Mouse (Mus musculus): ENCODE results near the gene Gm6377.
A peak's percentile ranks its signal among the peaks of the same experiment; 100 is the strongest.

Gm6377 gene

DNA sequence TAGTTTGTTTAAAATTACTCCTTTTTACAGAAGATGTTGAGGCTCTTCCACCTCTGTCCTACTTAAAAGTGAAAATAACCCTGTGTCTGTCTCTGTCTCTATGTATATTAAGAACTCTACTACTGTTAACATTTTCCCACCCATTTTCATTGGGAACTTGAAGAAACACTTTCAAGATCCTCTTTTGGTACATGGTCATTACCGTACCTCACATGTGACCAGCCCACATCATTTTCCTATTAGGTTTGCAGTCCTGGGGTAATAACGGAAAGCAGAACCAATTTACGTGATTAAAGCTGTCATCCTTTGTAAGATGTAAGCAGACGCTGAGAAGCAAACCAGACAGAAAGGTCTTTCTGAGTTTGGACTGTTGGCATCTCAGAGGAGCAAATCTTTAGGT, at the start of gene Gm6377:
Gene Gm6377, plus strand, starts transcription at position 289 of the 400 bp plus-strand sequence.
- DNase-seq (ENCODE audit: low spot score), result no peak

DNA sequence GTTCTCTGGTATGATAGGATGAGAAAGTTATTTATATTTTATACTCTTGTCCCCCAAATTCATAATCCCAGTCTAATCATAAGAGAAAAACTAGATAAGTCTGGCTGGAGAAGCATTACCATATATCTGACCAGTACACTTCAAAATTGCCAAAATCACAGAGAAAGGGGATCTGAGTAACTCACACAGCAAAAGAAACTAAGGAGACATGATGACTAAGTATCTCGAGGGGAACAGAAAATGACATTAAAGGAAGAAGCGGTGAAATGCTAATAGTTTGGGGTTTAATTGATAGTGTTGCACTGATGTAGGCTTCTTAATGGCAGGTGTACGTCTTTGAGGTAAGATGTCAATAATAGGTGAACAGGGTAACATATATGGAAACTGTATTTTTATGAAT, 49.4 kb upstream of the Gm6377 start:
- no peak for DNase-seq (ENCODE audit: low spot score)

DNA sequence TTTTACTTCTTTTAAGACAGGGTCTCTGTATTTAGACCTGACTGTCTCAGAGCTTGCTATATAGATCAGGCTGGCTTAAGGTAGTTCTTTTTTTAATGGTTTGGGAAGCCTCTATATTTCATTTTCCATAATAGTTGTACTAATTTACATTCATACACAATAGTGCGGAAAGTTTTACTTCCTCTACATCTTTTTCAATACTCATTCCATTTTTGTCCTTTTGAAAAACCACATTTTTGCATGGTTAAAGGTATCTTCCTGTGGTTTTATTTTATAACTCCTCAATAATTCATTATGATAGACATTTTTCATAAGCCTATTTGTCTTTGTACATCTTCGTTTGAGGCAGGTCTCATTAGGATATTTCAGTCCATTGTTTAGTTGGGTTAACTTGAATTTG, 45.3 kb upstream of the Gm6377 start:
- DNase-seq (ENCODE audit: low spot score), result no peak

DNA sequence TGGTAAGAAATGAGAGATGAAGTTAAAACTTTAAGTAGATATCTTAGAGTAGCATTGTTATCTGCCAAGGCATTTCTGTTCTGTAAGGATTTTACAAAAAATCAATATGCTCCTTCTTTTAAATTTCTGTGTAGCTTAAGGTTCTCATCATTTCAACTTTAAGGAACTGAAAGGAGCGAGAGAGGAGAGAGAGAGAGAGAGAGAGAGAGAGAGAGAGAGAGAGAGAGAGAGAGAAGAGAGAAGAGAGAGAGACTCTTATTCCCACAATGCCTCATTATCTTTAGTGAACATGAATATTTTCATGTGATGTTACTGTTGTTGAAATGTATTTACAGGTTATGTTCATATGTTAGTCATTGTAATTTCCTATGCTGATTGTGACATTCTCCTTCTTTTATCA, 36.2 kb upstream of the Gm6377 start:
- DNase-seq (ENCODE audit: low spot score), result no peak

DNA sequence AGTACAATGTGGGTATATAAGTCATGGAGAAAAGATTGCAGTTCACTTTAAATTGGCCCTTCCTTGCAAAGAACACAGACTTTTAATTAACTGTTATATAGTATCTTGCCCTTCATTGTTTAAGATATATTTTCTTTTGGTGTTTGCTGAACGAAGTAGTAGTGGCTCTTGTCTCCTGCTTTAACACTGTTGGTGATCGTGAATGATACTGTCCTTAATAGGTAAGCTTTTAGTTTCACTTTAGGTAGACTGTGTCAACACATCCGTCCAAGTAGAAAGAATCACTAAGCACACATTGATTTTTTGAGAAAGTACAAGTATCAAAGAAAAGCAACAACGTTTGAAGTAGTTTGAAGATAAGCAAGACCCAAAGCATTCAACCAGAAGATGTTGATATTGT, 35.7 kb upstream of the Gm6377 start:
- no peak for DNase-seq (ENCODE audit: low spot score)

DNA sequence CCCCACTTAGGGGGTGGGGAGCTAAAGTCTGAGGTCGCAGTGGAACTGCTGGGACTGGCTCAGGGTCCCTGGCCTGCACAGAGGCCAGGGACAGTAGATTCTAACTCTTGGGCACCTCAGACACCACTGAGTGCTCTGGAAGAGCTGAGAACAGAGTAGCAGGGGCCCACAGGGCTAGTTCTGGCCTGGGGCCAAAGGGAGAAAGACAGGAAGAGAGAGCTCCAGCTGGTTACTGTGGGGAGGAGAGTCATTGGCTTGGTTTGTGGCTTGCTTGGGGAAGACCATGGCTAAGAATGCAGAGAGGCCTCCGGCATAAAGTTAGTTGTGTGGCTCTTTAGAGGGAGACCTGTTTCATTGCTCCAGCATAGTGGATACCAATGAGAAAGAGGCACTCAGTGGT, 21.5 kb upstream of the Gm6377 start:
- no peak for DNase-seq (ENCODE audit: low spot score)

DNA sequence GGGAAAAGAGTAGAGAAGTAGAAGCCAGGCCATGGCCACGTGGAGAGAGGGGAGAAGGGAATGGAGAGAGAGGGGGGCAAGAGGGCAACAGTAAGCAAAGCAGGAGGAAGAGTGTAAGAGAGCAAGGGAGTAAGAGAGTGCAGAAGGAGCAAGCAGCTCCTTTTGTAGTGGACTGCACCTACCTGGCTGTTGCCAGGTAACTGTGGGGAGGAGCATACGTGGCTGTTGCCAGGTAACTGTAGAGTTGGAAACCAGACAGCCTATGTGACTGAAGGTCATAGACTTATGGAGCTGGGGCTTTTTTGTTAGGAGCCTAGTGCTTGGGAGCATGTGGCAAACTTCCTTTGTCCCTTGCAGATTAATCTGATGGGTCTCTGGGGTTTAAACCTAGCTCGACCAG, 21.1 kb upstream of the Gm6377 start:
- no peak for DNase-seq (ENCODE audit: low spot score)

DNA sequence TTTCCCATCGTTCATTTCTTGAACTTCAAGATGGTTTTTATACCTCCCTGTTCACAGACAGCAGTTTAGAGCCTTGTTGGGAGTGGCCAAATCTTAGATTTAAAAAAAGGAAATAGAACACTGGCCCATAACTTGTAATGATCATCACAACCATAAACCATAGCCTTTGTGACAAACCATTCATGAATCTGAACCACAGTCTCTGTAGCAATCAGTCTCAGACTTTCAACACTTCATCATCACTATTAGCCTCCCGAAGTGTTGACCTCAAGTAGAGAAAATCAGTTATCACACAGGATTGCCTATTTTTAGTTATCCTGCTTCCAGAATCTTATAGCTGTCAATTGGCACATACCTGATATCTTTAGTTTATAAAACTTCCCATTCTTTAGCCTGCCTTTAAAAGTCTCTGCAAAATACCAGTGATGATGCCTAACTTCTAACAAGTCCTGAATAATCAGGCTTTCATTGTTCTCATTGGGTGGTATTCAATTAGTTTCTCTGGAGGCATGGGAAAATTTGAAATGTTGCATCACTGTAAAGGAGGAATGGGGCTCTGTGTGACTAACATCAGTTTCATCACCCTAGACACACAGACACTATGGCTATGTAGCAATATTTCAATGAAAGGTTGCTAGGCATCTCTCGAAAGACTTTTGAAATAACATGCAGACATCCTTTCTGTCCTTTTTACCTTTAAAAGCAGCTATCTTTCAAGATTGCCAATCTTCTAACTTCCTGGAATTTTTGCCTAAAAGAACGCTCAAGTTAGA, 11.7 kb upstream of the Gm6377 start:
- DNase-seq (ENCODE audit: low spot score), result no peak

DNA sequence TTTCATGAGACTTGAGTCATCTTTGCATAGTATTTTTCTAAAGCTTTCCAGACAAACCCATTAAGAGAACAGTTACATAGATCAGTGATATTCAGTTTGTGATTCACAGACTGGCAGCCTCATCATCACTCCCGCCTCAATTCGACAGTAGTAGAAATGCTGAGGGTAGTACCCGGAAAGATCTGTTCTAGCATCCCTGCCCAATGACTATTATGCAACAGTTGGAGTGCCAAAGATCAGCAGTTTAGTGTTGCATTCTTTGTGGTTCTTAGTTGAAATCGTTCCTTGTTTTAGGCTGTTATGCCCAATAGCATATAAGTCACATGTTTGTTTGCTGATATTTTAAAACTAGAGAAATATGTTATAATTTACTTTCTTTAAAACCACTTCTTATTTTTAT, 6.9 kb upstream of the Gm6377 start:
- DNase-seq (ENCODE audit: low spot score), result no peak

DNA sequence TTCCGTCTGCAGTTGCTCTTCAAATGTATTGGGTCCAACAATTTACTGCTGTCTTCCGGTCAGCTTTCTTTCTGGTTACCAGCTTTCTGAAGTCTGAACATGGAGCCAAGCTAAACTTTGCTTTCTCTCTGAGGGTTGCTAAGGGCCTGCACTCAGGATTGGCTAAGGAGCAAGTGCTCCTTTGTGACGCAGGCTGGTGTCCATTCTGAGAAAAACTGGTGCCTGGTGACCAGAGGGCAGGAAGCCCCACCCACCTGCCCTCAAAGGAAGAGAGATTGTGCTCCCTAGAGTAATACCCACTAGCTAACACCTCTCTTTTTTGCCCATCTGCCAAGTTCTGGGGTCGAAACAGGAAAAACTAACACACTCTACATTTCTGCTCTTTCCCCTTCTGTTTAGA, 5.6 kb upstream of the Gm6377 start:
- no peak for DNase-seq (ENCODE audit: low spot score)

DNA sequence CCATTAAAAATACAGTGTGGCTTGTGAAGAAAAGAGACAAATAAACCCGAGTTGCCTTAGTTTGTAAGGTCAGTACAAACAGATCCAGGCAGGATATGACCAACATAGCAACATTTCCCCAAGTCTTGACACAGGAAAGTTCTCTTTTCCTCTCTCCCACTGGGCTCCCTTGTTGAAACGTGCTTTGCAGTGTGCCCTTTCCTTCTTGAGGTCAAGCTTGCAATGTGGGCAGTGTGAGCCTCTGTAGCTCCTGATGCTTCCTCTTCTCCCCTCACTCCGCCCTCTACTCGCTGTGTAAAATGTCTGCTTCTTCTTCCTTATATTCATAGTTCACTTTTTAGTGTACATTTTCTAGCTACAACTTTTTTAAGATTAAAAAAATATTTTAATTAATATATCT, 5.1 kb upstream of the Gm6377 start:
- peak; percentile 8 for DNase-seq (ENCODE audit: low spot score)

DNA sequence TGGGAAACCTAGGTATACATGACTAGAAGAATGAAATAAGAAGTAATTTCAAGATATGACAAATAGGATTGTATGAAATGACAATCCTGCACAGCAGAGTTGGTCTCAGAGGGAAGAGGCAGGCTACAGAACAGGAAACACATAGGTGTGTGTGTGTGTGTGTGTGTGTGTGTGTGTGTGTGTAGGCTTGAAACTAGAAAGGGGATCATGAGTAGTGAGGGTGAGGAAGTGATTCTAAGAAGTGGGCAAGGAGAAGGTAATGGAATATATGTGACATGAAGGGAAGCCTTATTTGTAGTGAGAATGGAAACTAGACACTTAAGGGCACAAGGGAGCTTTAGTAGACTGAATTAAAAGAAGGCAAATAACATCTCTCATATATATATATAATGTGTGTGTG, 11.3 kb downstream of the Gm6377 start:
- no peak for DNase-seq (ENCODE audit: low spot score)

DNA sequence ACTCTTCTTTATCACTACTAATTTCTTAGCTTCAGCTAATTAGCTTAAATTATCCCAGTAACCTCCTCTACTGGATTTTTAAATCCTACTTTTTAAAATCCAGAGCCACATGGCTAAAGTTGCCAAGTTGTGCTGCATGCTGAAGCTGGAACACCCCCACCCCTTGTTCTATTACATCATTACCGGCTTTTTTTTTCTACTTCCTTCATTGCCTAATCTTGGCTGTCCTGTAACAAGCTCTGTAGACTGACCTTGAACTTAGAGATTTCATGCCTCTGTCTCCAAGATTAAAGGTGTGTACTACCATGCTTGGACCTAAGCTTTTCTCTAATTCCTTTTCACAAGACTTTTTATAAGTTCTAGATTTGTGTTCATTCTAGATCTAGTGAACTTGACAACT, 32.2 kb downstream of the Gm6377 start:
- no peak for DNase-seq (ENCODE audit: low spot score)

DNA sequence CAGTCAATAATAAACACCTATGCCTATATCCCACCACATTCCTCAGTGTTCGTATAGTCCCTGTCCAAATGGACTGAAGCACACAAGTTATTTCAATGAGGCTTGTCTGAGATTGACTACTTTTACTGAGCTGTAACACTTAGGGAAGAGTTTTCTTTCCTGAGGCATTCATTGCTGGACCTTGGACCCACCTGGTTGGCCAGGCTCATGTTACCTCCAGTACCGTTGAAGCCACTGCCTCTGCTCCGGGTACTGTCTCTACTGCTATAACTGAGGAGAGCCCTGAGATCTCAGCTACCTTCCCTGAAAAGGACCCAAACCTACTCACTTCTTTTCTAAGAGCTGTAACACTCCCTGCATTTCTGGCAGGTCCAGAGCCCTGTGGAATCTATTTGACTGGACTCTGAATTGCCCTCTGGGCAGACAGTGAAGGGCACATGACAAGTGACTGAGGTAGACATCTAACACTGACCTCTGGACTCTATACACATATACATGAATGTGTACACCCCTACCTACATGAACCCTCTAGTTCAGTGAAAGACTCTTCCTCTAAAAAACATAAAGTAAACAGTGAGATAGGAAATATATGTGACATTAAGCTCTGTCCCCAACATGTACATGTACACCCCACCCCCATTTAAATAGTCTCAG, 39.0 kb downstream of the Gm6377 start:
- no peak for DNase-seq (ENCODE audit: low spot score)

DNA sequence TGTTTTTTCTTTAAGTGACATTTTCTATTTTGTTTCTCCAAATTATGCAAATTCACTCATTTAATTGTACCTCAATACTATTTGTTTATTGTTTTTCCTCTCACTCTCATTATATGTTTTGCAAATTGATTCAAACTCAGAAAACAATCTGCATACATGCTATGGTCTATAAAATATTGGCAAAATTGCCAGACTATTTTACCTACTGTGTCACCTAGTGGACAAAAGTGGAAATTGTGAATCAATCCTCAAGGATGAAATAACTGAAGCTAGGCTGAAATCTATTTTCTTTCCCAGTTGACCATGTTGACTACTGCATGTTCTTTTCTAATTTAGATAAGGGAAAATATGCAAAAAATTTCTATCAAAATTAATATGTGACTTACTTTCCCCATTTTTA, 41.6 kb downstream of the Gm6377 start:
- DNase-seq (ENCODE audit: low spot score), result peak; percentile 23

Measured in embryo, embryonic 10.5 days (tissue).